Mouse (Mus musculus) heart, postnatal 25 days (tissue): ENCODE results near the gene Fjx1. TPM values are rescaled to one million over a fixed set of nuclear protein-coding genes. Genes with fewer than 3 reads are reported as not detected.
A peak's percentile ranks its signal among the peaks of the same experiment; 100 is the strongest.

Source experiments
- DNase-seq: peaks from one replicate; pipeline ENCODE4 v3.0.0; 2022; ENCODE audit warnings: low spot score
- intact Hi-C: fragments of 180-260 bp; cut with DNase I; formaldehyde crosslinking; loops from one replicate; pipeline ENCODE4 v1.15.1; 2025
- total RNA-seq, 2 experiments: library from RNA; stranded (reverse); gene quantifications; 2 replicates each; pipeline ENCODE4 v1.2.3; 2021

Fjx1 gene
- total RNA-seq, 2 experiments from 2014 or later: 0.60 to 0.78 TPM

GRCm38 (mm10) chr2:102431084-102431483 lies 21.2 kb downstream of the Fjx1 start:
- intact Hi-C loops: no loop called here
- no peak for DNase-seq

- no peak for DNase-seq
- intact Hi-C loops: no loop called here
Observed at GRCm38 (mm10) chr2:102427974-102428373, 24.3 kb downstream of the Fjx1 start.

- intact Hi-C loops: no loop called here
- DNase-seq: no peak
Observed at GRCm38 (mm10) chr2:102426434-102426833, 25.9 kb downstream of the Fjx1 start.

- no peak for DNase-seq
- intact Hi-C loops: no loop called here
Observed at GRCm38 (mm10) chr2:102416149-102416743, 36.1 kb downstream of the Fjx1 start.

- DNase-seq: no peak
- intact Hi-C loops: no loop called here
Observed at GRCm38 (mm10) chr2:102412738-102413137, 39.6 kb downstream of the Fjx1 start.

- intact Hi-C loops: no loop called here
Observed at GRCm38 (mm10) chr2:102410615-102411014, 41.7 kb downstream of the Fjx1 start.

GRCm38 (mm10) chr2:102409741-102410140 lies 42.6 kb downstream of the Fjx1 start:
- intact Hi-C loops: loop anchor here (5.0 kb wide), 1 partner anchor 87 kb away; no protein-coding TSS in a partner anchor
- no peak for DNase-seq

More at GRCm38 (mm10) chr2:102410615-102411014, 41.7 kb downstream of the Fjx1 start:
- no peak for DNase-seq

GRCm38 (mm10) chr2:102407363-102408184 lies 44.7 kb downstream of the Fjx1 start, which contains the start of gene Trim44:
Gene Trim44, minus strand, starts transcription at chr2:102407828.
- no peak for DNase-seq
- intact Hi-C loops: loop anchor here (5.0 kb wide), 1 partner anchor 85 kb away; no protein-coding TSS in a partner anchor

GRCm38 (mm10) chr2:102406324-102407304 lies 45.7 kb downstream of the Fjx1 start:
- intact Hi-C loops: loop anchor here (5.0 kb wide), 1 partner anchor 84 kb away; no protein-coding TSS in a partner anchor
- no peak for DNase-seq

GRCm38 (mm10) chr2:102403982-102404381 lies 48.3 kb downstream of the Fjx1 start:
- intact Hi-C loops: loop anchor here (5.0 kb wide), 2 partner anchors 48 to 217 kb away; partner anchors contain the start of genes Fjx1 and Ldlrad3
- DNase-seq: no peak

- DNase-seq: no peak
- intact Hi-C loops: loop anchor here (5.0 kb wide), 2 partner anchors 49 to 216 kb away; partner anchors contain the start of genes Fjx1 and Ldlrad3
Observed at GRCm38 (mm10) chr2:102403306-102403705, 49.0 kb downstream of the Fjx1 start.

GRCm38 (mm10) chr2:102401352-102401692 lies 51.0 kb downstream of the Fjx1 start:
- DNase-seq: no peak
- intact Hi-C loops: loop anchor here (5.0 kb wide), 2 partner anchors 51 to 214 kb away; partner anchors contain the start of genes Fjx1 and Ldlrad3

- peak; percentile 78 for DNase-seq
- intact Hi-C loops: loop anchor here (5.0 kb wide), 2 partner anchors 52 to 213 kb away; partner anchors contain the start of genes Fjx1 and Ldlrad3
Observed at GRCm38 (mm10) chr2:102400605-102401351, 51.5 kb downstream of the Fjx1 start.

GRCm38 (mm10) chr2:102399864-102400604 lies 52.3 kb downstream of the Fjx1 start:
- intact Hi-C loops: loop anchor here (5.0 kb wide), 2 partner anchors 52 to 213 kb away; partner anchors contain the start of genes Fjx1 and Ldlrad3
- no peak for DNase-seq
